Comparison of ENCODE assay signal across 26 mouse cellular contexts in genomic region chr19:21643935-21644334, GRCm38 (mm10). TPM values are rescaled to one million over a fixed set of nuclear protein-coding genes. Genes with fewer than 3 reads are reported as not detected.
DNase-seq lines count a peak whose midpoint lies in the region; ATAC-seq and TF ChIP-seq lines count a peak whose summit lies in the region.
"Had no signal": no experiment of that assay in that cellular context is flagged by ENCODE, and none has a peak within 500 bp of the region (broad histone marks: within the 10 kb centered on the region; RNA-seq: fewer than 3 reads in every experiment).

No protein-coding gene starts in this region.

- ATAC-seq in CD4-positive, CD25-positive, alpha-beta regulatory T cell, adult 4 months = peak; percentile 43
- ATAC-seq in Patski = peak; percentile 86
- no peak for ATAC-seq in stomach, postnatal 0 days (ENCODE audit: low FRiP score, low TSS enrichment)
- ATAC-seq: forebrain, embryonic 14.5 days; hindbrain, postnatal 0 days; intestine, embryonic 16.5 days had no signal

- H3K27me3 ChIP-seq in Patski = no peaks in the 10 kb centered on the region
- no peaks in the 10 kb centered on the region for H3K27me3 ChIP-seq in stomach, postnatal 0 days (ENCODE audit: control insufficient read depth, insufficient read depth, low read length)
- H3K27me3 ChIP-seq: embryonic facial prominence, embryonic 15.5 days; heart, embryonic 15.5 days; hindbrain, embryonic 13.5 days had no signal

- TF ChIP-seq CTCF in Patski (IDR thresholded peaks at IDR 0.05) = no peak
- no peak for TF ChIP-seq CTCF in stomach, postnatal 0 days (IDR thresholded peaks at IDR 0.05; ENCODE audit: low read depth)

- in situ Hi-C loops in Patski (cut with MboI; ENCODE audit: low pct_unique_long_range_greater_than_20kb) = no loop called here

- CTCF ChIA-PET in Patski (lab: Charles Lee) = interaction anchor here (1.3 to 2.2 kb wide), 3 partner anchors 11 to 38 kb away, joined by 3 to 5 read pairs (median 5); no protein-coding TSS in a partner anchor

- H3K9ac ChIP-seq in stomach, postnatal 0 days (ENCODE audit: low read length) = no peak overlapping the region
- H3K9ac ChIP-seq: embryonic facial prominence, embryonic 15.5 days; heart, embryonic 15.5 days; hindbrain, embryonic 13.5 days had no signal

- POLR2A ChIA-PET in Patski (lab: Charles Lee) = interaction anchor here (0.7 kb wide), 1 partner anchor 39 kb away, joined by 3 read pairs; no protein-coding TSS in a partner anchor

- 84% methylated on average over 1 of the region's 1 CpGs for WGBS in stomach, postnatal 0 days

- H3K4me2 ChIP-seq in stomach, postnatal 0 days (replicated peaks; ENCODE audit: low read depth) = no peak overlapping the region
- H3K4me2 ChIP-seq: embryonic facial prominence, embryonic 15.5 days; heart, embryonic 11.5 days; heart, embryonic 15.5 days; hindbrain, embryonic 13.5 days had no signal

- TF ChIP-seq EP300 in stomach, postnatal 0 days (optimal IDR thresholded peaks at IDR 0.05) = no peak

- H3K4me3 ChIP-seq in stomach, postnatal 0 days (ENCODE audit: low read depth, low read length) = no peak overlapping the region
- H3K4me3 ChIP-seq: embryonic facial prominence, embryonic 15.5 days; erythroblast, embryonic 14.5 days; forebrain, embryonic 10.5 days; heart, adult 2 months; heart, embryonic 15.5 days; hindbrain, embryonic 13.5 days had no signal

- H3K36me3 ChIP-seq in stomach, postnatal 0 days (ENCODE audit: control insufficient read depth, insufficient read depth, low read length) = no peaks in the 10 kb centered on the region
- H3K36me3 ChIP-seq: embryonic facial prominence, embryonic 15.5 days; heart, embryonic 15.5 days; hindbrain, embryonic 13.5 days had no signal

- no peaks in the 10 kb centered on the region for H3K9me3 ChIP-seq in stomach, postnatal 0 days (ENCODE audit: control insufficient read depth, low read length)
- H3K9me3 ChIP-seq: embryonic facial prominence, embryonic 15.5 days; forebrain, embryonic 10.5 days; heart, embryonic 15.5 days; hindbrain, embryonic 13.5 days had no signal

- H3K4me1 ChIP-seq in stomach, postnatal 0 days (replicated peaks; ENCODE audit: control insufficient read depth, insufficient read depth) = no peaks in the 10 kb centered on the region

- DNase-seq in 3T3-L1 (ENCODE audit: low read depth, low spot score) (peak; percentile 58), Patski (ENCODE audit: low read depth, low spot score) (no peak)
- DNase-seq in induced T-regulatory cell, adult 2 months (ENCODE audit: low read depth) = peak; percentile 39
- DNase-seq in left cerebral cortex, postnatal 10 days (ENCODE audit: extremely low spot score in 1 of 2, low spot score in 2 of 2) = no peak
- no peak for DNase-seq in stomach, postnatal 0 days (ENCODE audit: low spot score)
- DNase-seq in adrenal gland, adult 2 months = no peak
- DNase-seq in thymus, postnatal 36 days = no peak
- DNase-seq: adrenal gland, adult 8-10 months; adrenal gland, postnatal 36 days; B cell, adult 2 months; cerebellum, adult 2 months; cerebellum, postnatal 10 days; embryo, embryonic 11 days; gastrocnemius, postnatal 10 days; heart, adult 2 months; heart, postnatal 14 days had no signal

- no peak overlapping the region for H3K27ac ChIP-seq in stomach, postnatal 0 days (replicated peaks)
- H3K27ac ChIP-seq: embryonic facial prominence, embryonic 15.5 days; forebrain, embryonic 10.5 days; heart, adult 2 months; heart, embryonic 15.5 days; hindbrain, embryonic 13.5 days; hindbrain, postnatal 0 days had no signal

- intact Hi-C loops in left cerebral cortex, postnatal 10 days (cut with DNase I) = no loop called here

RNA-seq across cellular contexts. Expression of gene 1110059E24Rik, which starts 8.8 kb away (rescaled TPM):
- 10 to 100 TPM; 41.6 to 47.8 TPM for polyA plus RNA-seq in CD4-positive, CD25-positive, alpha-beta regulatory T cell, adult 4 months (2017; shearing (Covaris generic))
- polyA plus RNA-seq in Patski (2021) = 37.7 TPM
- 10 to 100 TPM; 24.6 to 25.0 TPM for total RNA-seq in left cerebral cortex, postnatal 10 days (2021)
- 31.4 and 33.4 TPM in 2 replicates for polyA plus RNA-seq in stomach, postnatal 0 days (2015; fragmentation: Nextera tagmentation; extraction: Ambion mirVana)
- total RNA-seq in adrenal gland, adult 2 months (2021) = 10 to 100 TPM; 21.3 to 28.4 TPM
- 0.33 and 0.60 TPM in 2 replicates for polyA plus RNA-seq in adrenal gland, adult 2 months (2012; rRNA removed)

RNA-seq across cellular contexts. Expression of gene Abhd17b, which starts 9.1 kb away (rescaled TPM):
- polyA plus RNA-seq in CD4-positive, CD25-positive, alpha-beta regulatory T cell, adult 4 months (2017; shearing (Covaris generic)) = 10 to 100 TPM in 1 of 2 experiments, 1 to 10 TPM in 1; 7.8 to 12.1 TPM
- 33.2 TPM for polyA plus RNA-seq in Patski (2021)
- total RNA-seq in left cerebral cortex, postnatal 10 days (2021) = 10 to 100 TPM; 54.8 to 62.1 TPM
- polyA plus RNA-seq in stomach, postnatal 0 days (2015; fragmentation: Nextera tagmentation; extraction: Ambion mirVana) = 19.3 and 22.6 TPM in 2 replicates
- 10 to 100 TPM; 39.3 to 41.6 TPM for total RNA-seq in adrenal gland, adult 2 months (2021)
- polyA plus RNA-seq in adrenal gland, adult 2 months (2012; rRNA removed) = 21.0 and 32.1 TPM in 2 replicates

Comparison
In these comparisons a context has a peak if more than half of its experiments do, and no peak if none do; other contexts are left out.
1. DNase-seq: peak in 3T3-L1 (single experiment) and induced T-regulatory cell, adult 2 months (single experiment); none in Patski (single experiment), left cerebral cortex, postnatal 10 days (0 of 2), stomach, postnatal 0 days (single experiment), adrenal gland, adult 2 months (single experiment) and thymus, postnatal 36 days (0 of 2).
2. RNA of gene 1110059E24Rik, which starts 8.8 kb away (polyA plus RNA-seq): 41.6 to 47.8 TPM in CD4-positive, CD25-positive, alpha-beta regulatory T cell, adult 4 months, 37.7 TPM in Patski (single experiment) and 31.4 to 33.4 TPM in stomach, postnatal 0 days; 0.33 to 0.60 TPM in adrenal gland, adult 2 months; every median in the first group is over 10 times any median in the second.